Mouse (Mus musculus) kidney, adult 2 months (tissue): ENCODE measurements around the gene Tmem116. TPM values are rescaled to one million over a fixed set of nuclear protein-coding genes. Genes with fewer than 3 reads are reported as not detected.
A peak's percentile ranks its signal among the peaks of the same experiment; 100 is the strongest.
"Not testable (repeated sequence)": the region's sequence is repeated elsewhere in the genome, so short reads cannot be mapped to it uniquely, and the experiment has no call there.

Experiments used
- DNase-seq: peaks from one replicate; pipeline ENCODE4 v3.0.0; 2021
- H3K27ac ChIP-seq: fragments of 200-500 bp; 2 replicates; pipeline ENCODE4 v1.5.1; 2012; ENCODE audit warnings: low read depth, low read length, control low read depth, inconsistent platforms; ENCODE audit not compliant: insufficient read depth
- H3K27me3 ChIP-seq: fragments of 200-500 bp; replicated peaks from 2 replicates; pipeline ENCODE4 v1.6.1; 2012; ENCODE audit warnings: mild to moderate bottlenecking, moderate library complexity, low read length, inconsistent platforms; ENCODE audit not compliant: control insufficient read depth, insufficient read depth
- H3K36me3 ChIP-seq: fragments of 200-500 bp; 2 replicates; pipeline ENCODE4 v1.6.1; 2012; ENCODE audit warnings: mild to moderate bottlenecking, moderate library complexity, low read length, inconsistent platforms; ENCODE audit not compliant: control insufficient read depth, insufficient read depth
- H3K4me1 ChIP-seq: fragments of 200-500 bp; 2 replicates; pipeline ENCODE4 v1.6.1; 2011; ENCODE audit warnings: low read length; ENCODE audit not compliant: control insufficient read depth, insufficient read depth
- H3K4me3 ChIP-seq: fragments of 200-500 bp; 2 replicates; pipeline ENCODE4 v1.5.1; 2011; ENCODE audit warnings: mild to moderate bottlenecking, low read depth, low read length, control low read depth; ENCODE audit not compliant: insufficient read depth
- CTCF ChIP-seq: fragments of 200-500 bp; conservative IDR thresholded peaks from 2 replicates; pipeline ENCODE4 v1.5.1; 2011; ENCODE audit warnings: low read depth, mild to moderate bottlenecking, control low read depth, low read length, moderate library complexity, mixed read lengths; ENCODE audit not compliant: insufficient read depth, insufficient read length
- POLR2A ChIP-seq: fragments of 200-500 bp; IDR thresholded peaks from one replicate; pipeline ENCODE4 v1.6.1; 2011; ENCODE audit warnings: low read depth, low read length, control low read depth
- WGBS: fragments of 180-500 bp; shearing (Covaris S2); methylation state at CpG from one replicate; pipeline ENCODE4 v1.1.7; 2018; 5-methylcytosine and 5-hydroxymethylcytosine counted together
- polyA plus RNA-seq: library from polyadenylated mRNA; depleted of rRNA; stranded (reverse); fragments of >200 nt; gene quantifications from 2 replicates; pipeline ENCODE4 v1.2.3, GENCODE M21; 2012

The Tmem116 gene
- polyA plus RNA-seq, 1 experiment = 147 TPM

DNA sequence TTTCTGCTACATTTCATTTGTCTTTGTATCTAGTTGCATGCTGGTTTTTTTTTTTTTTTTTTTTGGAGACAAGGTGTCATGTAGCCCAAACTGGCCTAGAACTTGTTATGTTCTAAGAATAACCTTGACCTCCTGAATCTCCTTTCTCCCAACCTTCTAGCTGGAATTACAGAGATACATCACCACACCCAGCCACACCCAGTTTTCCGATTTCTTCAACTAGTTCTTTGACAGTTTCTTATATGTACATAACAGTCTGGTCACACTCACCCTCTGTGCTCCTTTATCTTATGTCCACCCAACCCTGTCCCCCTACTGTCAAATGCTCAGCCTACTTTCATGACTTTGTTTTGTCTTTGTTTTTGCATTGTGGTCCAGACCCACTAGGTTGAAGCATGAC lies 55.2 kb downstream of the Tmem116 start:
- Histone ChIP-seq H3K4me3 (no peak overlapping the region), H3K36me3 (no peaks in the 10 kb centered on the region), H3K4me1 (no peaks in the 10 kb centered on the region), H3K27ac (no peak overlapping the region), H3K27me3 (no peaks in the 10 kb centered on the region)
- TF ChIP-seq CTCF (no peak), POLR2A (no peak)
- DNase-seq = no peak
- WGBS = 91% methylated on average over 1 of the region's 1 CpGs

DNA sequence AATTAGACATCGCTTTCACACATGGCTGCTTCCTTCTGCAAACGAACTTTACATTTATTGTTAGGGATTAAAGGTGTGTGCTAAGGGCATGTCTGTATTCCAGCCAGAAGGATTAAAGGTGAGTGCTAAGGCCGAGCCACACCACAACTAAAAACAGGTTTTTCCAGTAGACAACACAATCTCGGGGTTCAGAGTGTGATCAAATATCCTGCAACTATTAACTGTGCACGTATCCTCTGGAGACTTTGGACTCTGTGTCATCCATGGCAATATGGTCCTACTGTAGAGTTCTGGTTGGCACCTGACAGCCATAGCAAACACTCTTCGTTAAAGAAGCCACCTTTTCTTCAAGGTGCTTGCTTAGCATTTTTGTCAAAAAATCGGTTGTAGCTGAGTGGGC lies 58.3 kb downstream of the Tmem116 start:
- H3K27ac ChIP-seq = no peak overlapping the region

DNA sequence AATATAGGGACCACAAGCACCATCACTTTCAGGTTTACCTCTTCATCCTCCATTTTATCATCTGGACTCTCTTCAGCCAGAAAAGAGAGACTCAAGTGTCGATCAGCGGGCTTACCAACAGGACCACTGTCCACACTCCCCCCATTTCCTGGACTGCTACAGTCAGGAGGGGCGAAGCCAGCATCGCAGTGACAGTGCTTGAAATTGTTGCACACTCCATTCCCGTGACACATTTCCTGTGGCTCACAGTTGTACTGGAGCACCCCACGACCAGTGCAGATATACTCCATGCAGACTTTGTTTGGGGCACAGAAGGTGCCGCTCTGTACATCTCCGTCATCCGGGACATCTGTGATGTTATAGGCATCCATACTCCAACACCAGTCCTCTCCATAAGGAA lies 67.3 kb downstream of the Tmem116 start:
- Histone ChIP-seq H3K27me3 (no peaks in the 10 kb centered on the region), H3K36me3 (peaks cover 3% of the 10 kb centered on the region; the same call in 1 of the 2 replicates), H3K4me1 (no peaks in the 10 kb centered on the region), H3K27ac (no peak overlapping the region), H3K4me3 (no peak overlapping the region)
- no peak for TF ChIP-seq POLR2A
- TF ChIP-seq CTCF = no peak
- no peak for DNase-seq
- WGBS = 88% methylated on average over 9 of the region's 9 CpGs

More for the DNA sequence above, 58.3 kb downstream of the Tmem116 start:
- Histone ChIP-seq H3K4me1 (no peaks in the 10 kb centered on the region), H3K27me3 (no peaks in the 10 kb centered on the region), H3K36me3 (no peaks in the 10 kb centered on the region), H3K4me3 (no peak overlapping the region)
- 60% methylated on average over 7 of the region's 7 CpGs for WGBS
- no peak for TF ChIP-seq POLR2A
- TF ChIP-seq CTCF = no peak
- DNase-seq = no peak

DNA sequence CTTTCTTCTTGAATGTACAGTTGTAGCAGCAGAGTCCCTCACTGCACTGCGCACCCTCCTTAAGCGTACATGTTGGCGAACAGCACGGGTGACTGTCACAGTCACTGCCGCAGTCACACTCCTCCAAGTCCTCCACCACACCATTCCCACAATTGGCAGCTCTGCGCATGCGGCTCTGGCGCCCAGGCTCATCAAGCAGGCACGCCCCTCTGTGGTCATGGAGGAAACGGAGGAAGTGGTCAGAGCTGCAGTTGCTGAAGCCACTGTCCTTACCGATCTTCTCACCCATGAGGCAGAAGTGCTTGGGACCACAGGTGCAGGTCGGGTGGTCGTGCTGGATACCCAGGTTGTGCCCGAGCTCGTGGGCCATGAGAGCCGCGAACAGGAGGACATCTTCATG lies 68.1 kb downstream of the Tmem116 start:
- not testable (repeated sequence) for DNase-seq, H3K27ac ChIP-seq, H3K4me1 ChIP-seq, H3K4me3 ChIP-seq, H3K27me3 ChIP-seq, H3K36me3 ChIP-seq
- WGBS = 86% methylated on average over 11 of the region's 17 CpGs

DNA sequence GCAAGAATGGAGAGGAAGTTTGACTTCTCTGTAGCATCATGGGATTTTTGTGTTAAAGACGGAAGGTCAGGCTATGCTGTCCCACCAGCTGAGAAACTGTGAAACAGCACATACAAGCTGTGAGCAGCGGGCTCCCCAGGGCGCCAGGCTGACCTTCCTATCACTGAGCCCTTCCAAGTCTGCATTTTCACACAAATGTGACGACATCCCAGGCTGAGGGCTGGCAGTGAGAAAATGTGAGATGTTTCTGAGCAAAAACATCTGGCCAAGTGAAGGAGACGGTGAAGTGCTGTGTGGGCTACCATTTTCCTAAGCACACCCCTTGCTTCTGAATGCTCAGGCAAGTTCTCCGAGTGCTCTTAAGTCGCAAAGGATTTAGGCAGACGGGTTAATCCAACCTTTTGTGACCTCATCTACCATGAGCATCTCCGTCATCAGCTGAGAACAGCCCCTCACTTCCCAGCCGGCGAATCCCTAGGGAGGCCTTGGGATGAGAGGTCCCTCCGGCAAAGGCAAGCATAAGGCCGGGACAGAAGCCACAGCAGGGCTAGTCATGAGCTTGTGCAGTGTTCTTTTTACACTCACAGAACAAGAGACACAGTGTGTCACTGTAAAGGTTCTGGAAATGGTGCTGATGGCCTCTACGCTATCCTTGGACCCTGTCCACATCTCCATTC lies 74.2 kb downstream of the Tmem116 start:
- Histone ChIP-seq H3K36me3 (peaks cover 8% of the 10 kb centered on the region), H3K4me3 (no peak overlapping the region), H3K4me1 (no peaks in the 10 kb centered on the region), H3K27me3 (no peaks in the 10 kb centered on the region), H3K27ac (no peak overlapping the region)
- TF ChIP-seq CTCF (no peak), POLR2A (no peak)
- DNase-seq = no peak
- WGBS = 86% methylated on average over 14 of the region's 14 CpGs

DNA sequence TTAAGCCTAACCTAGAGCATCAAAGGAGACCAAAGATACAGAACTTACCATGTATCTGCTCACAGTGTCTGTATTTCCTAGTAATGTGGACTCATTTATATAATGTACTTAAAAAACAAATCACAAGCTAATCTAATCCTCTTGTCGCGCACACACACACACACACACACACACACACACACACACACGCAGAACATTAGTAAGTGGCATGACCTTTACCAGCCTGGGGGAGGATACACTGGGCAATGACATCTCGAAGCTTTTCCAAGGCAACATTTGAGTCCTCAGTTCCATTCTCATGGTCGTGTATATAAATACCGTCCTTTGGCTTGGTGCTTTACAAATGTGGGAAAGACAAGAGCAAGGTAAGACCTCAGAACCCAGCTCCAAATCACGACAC lies 74.8 kb downstream of the Tmem116 start:
- TF ChIP-seq CTCF (no peak), POLR2A (no peak)
- Histone ChIP-seq H3K4me1 (no peaks in the 10 kb centered on the region), H3K27me3 (no peaks in the 10 kb centered on the region), H3K36me3 (peaks cover 8% of the 10 kb centered on the region), H3K4me3 (no peak overlapping the region), H3K27ac (no peak overlapping the region)
- WGBS = 86% methylated on average over 7 of the region's 7 CpGs
- no peak for DNase-seq

DNA sequence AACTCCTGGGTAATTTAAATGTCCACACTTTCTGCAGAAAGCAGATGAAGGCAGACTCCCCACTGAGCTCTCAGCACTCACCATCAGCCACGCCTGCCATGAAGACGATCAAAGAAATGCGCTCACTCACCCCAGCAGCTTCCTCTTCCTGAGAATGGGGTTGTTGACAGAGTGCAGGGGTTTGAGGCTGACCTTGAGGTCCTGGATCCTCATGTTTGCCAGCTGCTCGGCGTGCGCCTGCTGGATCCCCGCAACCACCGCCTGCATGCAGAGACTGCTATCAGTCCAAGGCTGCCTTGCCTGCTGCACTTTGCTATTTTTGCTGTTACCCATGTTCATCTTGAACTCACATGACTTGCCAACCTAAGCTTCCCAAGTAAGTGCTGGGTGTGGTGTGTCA lies 75.3 kb downstream of the Tmem116 start:
- Histone ChIP-seq H3K27ac (no peak overlapping the region), H3K4me1 (no peaks in the 10 kb centered on the region), H3K27me3 (no peaks in the 10 kb centered on the region), H3K4me3 (no peak overlapping the region), H3K36me3 (peaks cover 8% of the 10 kb centered on the region)
- TF ChIP-seq POLR2A (no peak), CTCF (no peak)
- 87% methylated on average over 8 of the region's 8 CpGs for WGBS
- no peak for DNase-seq

DNA sequence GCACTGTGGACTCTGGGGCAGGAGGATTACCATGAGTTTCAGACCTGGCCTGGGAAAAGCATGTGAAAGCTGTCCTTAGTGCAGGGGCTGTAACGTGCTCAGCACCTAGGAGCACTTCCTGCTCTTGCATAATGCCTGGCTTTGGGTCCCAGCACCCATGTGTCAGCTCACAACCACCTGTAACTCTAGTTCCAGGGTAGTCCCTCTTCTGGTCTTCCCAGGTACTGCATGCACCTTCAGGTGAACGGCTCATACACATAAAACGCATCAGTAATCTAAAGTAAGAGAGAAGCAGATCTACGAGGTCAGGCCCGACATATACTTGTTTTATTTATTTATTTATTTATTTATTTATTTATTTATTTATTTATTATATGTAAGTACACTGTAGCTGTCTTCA lies 82.8 kb downstream of the Tmem116 start:
- Histone ChIP-seq H3K27ac (no peak overlapping the region), H3K27me3 (no peaks in the 10 kb centered on the region), H3K4me1 (0 out of 2 replicates have a peak, but pooled peaks cover 3% of the 10 kb centered on the region), H3K4me3 (no peak overlapping the region), H3K36me3 (0 out of 2 replicates have a peak, but pooled peaks cover 2% of the 10 kb centered on the region)
- 94% methylated on average over 5 of the region's 5 CpGs for WGBS
- peak; percentile 42 for TF ChIP-seq CTCF
- no peak for TF ChIP-seq POLR2A
- peak; percentile 27 for DNase-seq
